In the genomic region with DNA sequence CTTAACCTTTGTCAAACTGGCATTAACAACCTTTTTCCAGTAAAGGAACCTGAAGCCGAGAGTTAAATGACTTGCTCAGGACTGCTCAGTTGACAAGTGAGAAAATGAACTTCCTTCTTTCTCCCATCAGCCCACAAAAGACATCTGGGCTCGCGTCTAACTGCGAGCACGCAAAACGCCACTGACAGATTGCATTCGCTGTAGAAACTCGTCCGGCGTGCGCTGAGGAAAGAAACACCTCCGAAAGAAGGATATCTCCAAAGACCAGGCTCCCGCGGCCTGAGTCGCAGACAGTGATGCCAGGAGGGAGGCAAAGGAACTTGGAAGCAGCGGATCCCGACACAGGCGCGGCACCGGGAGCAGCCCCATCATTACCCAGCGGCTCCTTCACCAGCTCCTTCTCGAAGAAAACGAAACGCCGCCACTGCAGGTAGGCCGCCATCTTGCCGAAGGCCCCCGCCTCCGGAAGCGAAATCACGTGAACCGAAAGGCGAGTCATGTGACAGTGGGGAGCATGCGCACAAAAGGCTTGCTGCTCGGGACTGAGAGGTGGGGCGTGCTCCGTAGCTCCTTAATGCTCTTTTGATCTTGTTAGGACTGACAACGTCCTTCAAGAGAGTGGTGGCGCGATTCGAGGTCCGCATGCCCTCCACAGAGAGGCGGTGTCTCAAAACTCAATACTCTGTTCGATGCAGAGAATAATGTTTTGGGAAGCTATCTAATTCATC, we compare ENCODE assay signal across 8 mouse cellular contexts. TPM values are rescaled to one million over a fixed set of nuclear protein-coding genes. Genes with fewer than 3 reads are reported as not detected.
DNase-seq lines count a peak whose midpoint lies in the region; ATAC-seq lines count a peak whose summit lies in the region.

A gene (minus strand): TSS at position 481 of the 728 bp plus-strand sequence.

- under 1% methylated on average over 44 of the region's 44 CpGs for WGBS in hindbrain, embryonic 14.5 days

- peak within 1 kb of the TSS; percentile 88 for H3K9ac ChIP-seq in hindbrain, embryonic 14.5 days

- ATAC-seq in hindbrain, embryonic 14.5 days (ENCODE audit: low FRiP score): peak; percentile 90

- no peaks in the 10 kb centered on the region for H3K27me3 ChIP-seq in hindbrain, embryonic 14.5 days (ENCODE audit: control insufficient read depth, insufficient read depth, low read length)

- peaks cover 30% of the 10 kb centered on the region for H3K36me3 ChIP-seq in hindbrain, embryonic 14.5 days (replicated peaks; ENCODE audit: control insufficient read depth, insufficient read depth)

- H3K4me3 ChIP-seq in hindbrain, embryonic 14.5 days (replicated peaks; ENCODE audit: low read length): peak within 1 kb of the TSS; percentile 76

- peaks cover 7% of the 10 kb centered on the region for H3K4me1 ChIP-seq in hindbrain, embryonic 14.5 days (replicated peaks; ENCODE audit: control insufficient read depth, insufficient read depth, low read length)

- peak; percentile 98 for DNase-seq in R1 (ENCODE audit: low read depth, low spot score)
- DNase-seq in cerebellum, postnatal 25 days: peak; percentile 94 to 97
- DNase-seq in frontal cortex, postnatal 25 days (ENCODE audit: low spot score in 2 of 2): peak; percentile 88 to 90
- DNase-seq in hindbrain, embryonic 14.5 days (ENCODE audit: low spot score): peak; percentile 97
- DNase-seq in layer of hippocampus, postnatal 36 days: peak; percentile 92
- DNase-seq in lung, postnatal 36 days: peak; percentile 96
- peak; percentile 98 for DNase-seq in retina, postnatal 1 day
- peak; percentile 85 to 92 for DNase-seq in urinary bladder, adult 18-20 months (ENCODE audit: low spot score in 2 of 2)

- H3K27ac ChIP-seq in hindbrain, embryonic 14.5 days: peak within 1 kb of the TSS; percentile 74

- no peaks in the 10 kb centered on the region for H3K9me3 ChIP-seq in hindbrain, embryonic 14.5 days (ENCODE audit: control insufficient read depth, low read length)

- peak within 1 kb of the TSS; percentile 88 for H3K4me2 ChIP-seq in hindbrain, embryonic 14.5 days (replicated peaks)

RNA-seq across cellular contexts. Expression of the gene that starts here (rescaled TPM):
- polyA plus RNA-seq in hindbrain, embryonic 14.5 days (2014; fragmentation: Nextera tagmentation; extraction: Ambion mirVana): 34.8 and 42.4 TPM in 2 replicates
- 10 to 100 TPM; 50.9 to 52.1 TPM for total RNA-seq in layer of hippocampus, postnatal 36 days (2021)

Comparison
In these comparisons a context has a peak if more than half of its experiments do, and no peak if none do; other contexts are left out.
1. Peak in every context shown above with its lines: DNase-seq, ATAC-seq, H3K4me3 ChIP-seq and H3K27ac ChIP-seq.